Mouse (Mus musculus): ENCODE measurements around the gene Gpc3.

DNA sequence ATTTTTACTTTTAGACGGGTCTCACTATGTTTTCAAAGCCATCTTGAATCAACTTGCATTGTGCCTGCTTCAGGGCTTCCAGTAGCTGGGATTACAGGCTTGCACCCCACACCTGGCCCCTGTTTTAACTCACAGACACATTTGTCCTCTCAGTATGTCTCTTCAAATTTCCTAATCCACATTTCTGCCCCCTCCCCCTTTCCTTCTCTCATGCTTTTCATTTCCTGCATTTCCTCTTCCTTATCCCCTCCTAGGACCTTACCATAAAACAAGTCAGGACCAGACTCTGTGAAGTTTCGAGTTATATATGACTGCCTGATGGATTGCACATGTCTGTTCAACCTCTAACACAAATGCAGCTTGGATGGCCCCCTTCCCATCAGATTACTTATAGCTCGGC lies 167.2 kb downstream of the Gpc3 start:
- no peak for TF ChIP-seq CTCF (IDR thresholded peaks at IDR 0.05; ENCODE audit: control insufficient read depth, insufficient read depth, insufficient replicate concordance, low read depth, low read length)
- TF ChIP-seq POLR2A (IDR thresholded peaks at IDR 0.05; ENCODE audit: control insufficient read depth, low read depth, low read length), result no peak

Measured in testis, adult 2 months (tissue).